In genomic region chr8:117862318-117862717, GRCm38 (mm10) we compare ENCODE assay signal across 19 mouse cellular contexts.
A peak's percentile ranks its signal among the peaks of the same experiment; 100 is the strongest.
DNase-seq lines count a peak whose midpoint lies in the region; ATAC-seq and TF ChIP-seq lines count a peak whose summit lies in the region.
"Had no signal": no experiment of that assay in that cellular context is flagged by ENCODE, and none has a peak within 500 bp of the region (broad histone marks: within the 10 kb centered on the region; RNA-seq: fewer than 3 reads in every experiment).

No protein-coding gene starts in this region.

- no peak for TF ChIP-seq EP300 in heart, adult 2 months (IDR thresholded peaks at IDR 0.05; ENCODE audit: insufficient read depth, low read depth, low read length)
- TF ChIP-seq EP300 in stomach, postnatal 0 days (optimal IDR thresholded peaks at IDR 0.05), result no peak

- H3K27me3 ChIP-seq in heart, adult 2 months (ENCODE audit: control insufficient read depth, insufficient read depth, low read length), result no peaks in the 10 kb centered on the region
- H3K27me3 ChIP-seq in liver, embryonic 11.5 days (replicated peaks; ENCODE audit: control insufficient read depth, insufficient read depth, low read length), result no peaks in the 10 kb centered on the region
- no peaks in the 10 kb centered on the region for H3K27me3 ChIP-seq in stomach, postnatal 0 days (ENCODE audit: control insufficient read depth, insufficient read depth, low read length)
- H3K27me3 ChIP-seq in midbrain, embryonic 16.5 days (ENCODE audit: control insufficient read depth, insufficient read depth, low read depth, low read length), result no peaks in the 10 kb centered on the region
- H3K27me3 ChIP-seq: hindbrain, embryonic 15.5 days; neural tube, embryonic 15.5 days had no signal

- no peak overlapping the region for H3K4me2 ChIP-seq in liver, embryonic 11.5 days
- no peak overlapping the region for H3K4me2 ChIP-seq in stomach, postnatal 0 days (replicated peaks; ENCODE audit: low read depth)
- H3K4me2 ChIP-seq in midbrain, embryonic 16.5 days (ENCODE audit: low read length), result no peak overlapping the region
- H3K4me2 ChIP-seq: hindbrain, embryonic 15.5 days; midbrain, embryonic 11.5 days; neural tube, embryonic 15.5 days had no signal

- H3K27ac ChIP-seq in heart, adult 2 months, result no peak overlapping the region
- H3K27ac ChIP-seq in liver, embryonic 11.5 days (ENCODE audit: low read depth, low read length), result no peak overlapping the region
- no peak overlapping the region for H3K27ac ChIP-seq in stomach, postnatal 0 days (replicated peaks)
- no peak overlapping the region for H3K27ac ChIP-seq in midbrain, embryonic 16.5 days (ENCODE audit: low read length)
- H3K27ac ChIP-seq: embryonic facial prominence, embryonic 10.5 days; hindbrain, embryonic 15.5 days; neural tube, embryonic 15.5 days had no signal

- peak; percentile 36 for TF ChIP-seq CTCF in heart, adult 2 months (IDR thresholded peaks at IDR 0.05)
- TF ChIP-seq CTCF in stomach, postnatal 0 days (IDR thresholded peaks at IDR 0.05; ENCODE audit: low read depth), result peak; percentile 31

- H3K4me1 ChIP-seq in heart, adult 2 months (ENCODE audit: control insufficient read depth, insufficient read depth, low read length), result no peaks in the 10 kb centered on the region
- no peaks in the 10 kb centered on the region for H3K4me1 ChIP-seq in liver, embryonic 11.5 days (replicated peaks; ENCODE audit: control insufficient read depth, insufficient read depth, low read length)
- H3K4me1 ChIP-seq in stomach, postnatal 0 days (replicated peaks; ENCODE audit: control insufficient read depth, insufficient read depth), result no peaks in the 10 kb centered on the region
- H3K4me1 ChIP-seq in midbrain, embryonic 16.5 days (ENCODE audit: control insufficient read depth, insufficient read depth, low read length), result peaks cover 3% of the 10 kb centered on the region; the same call in 1 of the 2 replicates

- no peak overlapping the region for H3K4me3 ChIP-seq in heart, adult 2 months
- H3K4me3 ChIP-seq in liver, embryonic 11.5 days (ENCODE audit: low read depth, low read length), result no peak overlapping the region
- no peak overlapping the region for H3K4me3 ChIP-seq in stomach, postnatal 0 days (ENCODE audit: low read depth, low read length)
- H3K4me3 ChIP-seq in midbrain, embryonic 16.5 days (ENCODE audit: low read depth, low read length), result no peak overlapping the region
- H3K4me3 ChIP-seq: embryonic facial prominence, embryonic 10.5 days; erythroblast, embryonic 14.5 days; hindbrain, embryonic 15.5 days; myocyte; neural tube, embryonic 15.5 days had no signal

- no peaks in the 10 kb centered on the region for H3K9me3 ChIP-seq in liver, embryonic 11.5 days (ENCODE audit: control insufficient read depth, low read length)
- no peaks in the 10 kb centered on the region for H3K9me3 ChIP-seq in stomach, postnatal 0 days (ENCODE audit: control insufficient read depth, low read length)
- H3K9me3 ChIP-seq in midbrain, embryonic 16.5 days (replicated peaks; ENCODE audit: control insufficient read depth, low read length, poor library complexity, severe bottlenecking), result no peaks in the 10 kb centered on the region
- H3K9me3 ChIP-seq: embryonic facial prominence, embryonic 10.5 days; hindbrain, embryonic 15.5 days; neural tube, embryonic 15.5 days had no signal

- peak; percentile 45; the same call in 1 of the 2 replicates for ATAC-seq in liver, embryonic 11.5 days (replicated peaks; ENCODE audit: low FRiP score)
- ATAC-seq in stomach, postnatal 0 days (ENCODE audit: low FRiP score, low TSS enrichment), result no peak
- no peak for ATAC-seq in midbrain, embryonic 16.5 days
- ATAC-seq: forebrain, embryonic 16.5 days had no signal

- no peak for DNase-seq in heart, adult 2 months
- DNase-seq in heart, postnatal 36 days, result no peak
- no peak for DNase-seq in liver, embryonic 11.5 days (ENCODE audit: low spot score)
- DNase-seq in liver, result no peak
- DNase-seq in brain, adult 2 months (ENCODE audit: low read depth, low spot score), result peak; percentile 55
- no peak for DNase-seq in stomach, postnatal 0 days (ENCODE audit: low spot score)
- DNase-seq: gastrocnemius, postnatal 10 days; kidney, adult 2 months; kidney, postnatal 36 days; lung, postnatal 36 days; thymus, adult 18-20 months had no signal

- H3K9ac ChIP-seq in heart, adult 2 months (ENCODE audit: low read depth, low read length), result no peak overlapping the region
- no peak overlapping the region for H3K9ac ChIP-seq in liver, embryonic 11.5 days (ENCODE audit: low read depth, low read length)
- H3K9ac ChIP-seq in stomach, postnatal 0 days (ENCODE audit: low read length), result no peak overlapping the region
- H3K9ac ChIP-seq in midbrain, embryonic 16.5 days (ENCODE audit: low read depth, low read length), result no peak overlapping the region
- H3K9ac ChIP-seq: hindbrain, embryonic 15.5 days; neural tube, embryonic 15.5 days had no signal

- intact Hi-C loops in heart, adult 2 months (cut with DNase I), result loop anchor here (5.0 to 10.0 kb wide), 2 partner anchors 168 to 215 kb away; no protein-coding TSS in a partner anchor
- intact Hi-C loops in heart, postnatal 36 days (cut with DNase I), result loop anchor here (2.0 to 5.0 kb wide), 2 partner anchors 216 to 235 kb away; no protein-coding TSS in a partner anchor

- WGBS in heart, adult 2 months, result 55% methylated on average over 2 of the region's 2 CpGs
- WGBS in liver, embryonic 11.5 days, result 36% methylated on average over 2 of the region's 2 CpGs
- WGBS in stomach, postnatal 0 days, result 79% methylated on average over 2 of the region's 2 CpGs
- WGBS in midbrain, embryonic 16.5 days, result 80% methylated on average over 2 of the region's 2 CpGs

- H3K36me3 ChIP-seq in heart, adult 2 months (ENCODE audit: control insufficient read depth, insufficient read depth, low read length), result no peaks in the 10 kb centered on the region
- H3K36me3 ChIP-seq in liver, embryonic 11.5 days (ENCODE audit: control insufficient read depth, insufficient read depth, low read length), result no peaks in the 10 kb centered on the region
- H3K36me3 ChIP-seq in stomach, postnatal 0 days (ENCODE audit: control insufficient read depth, insufficient read depth, low read length), result no peaks in the 10 kb centered on the region
- H3K36me3 ChIP-seq in midbrain, embryonic 16.5 days (ENCODE audit: control insufficient read depth, insufficient read depth, low read length), result no peaks in the 10 kb centered on the region
- H3K36me3 ChIP-seq: embryonic facial prominence, embryonic 10.5 days; hindbrain, embryonic 15.5 days; neural tube, embryonic 15.5 days had no signal

- H3K79me2 ChIP-seq in heart, adult 2 months (replicated peaks; ENCODE audit: control insufficient read depth, insufficient read depth, low read length), result no peaks in the 10 kb centered on the region

- TF ChIP-seq POLR2A in heart, adult 2 months (IDR thresholded peaks at IDR 0.05; ENCODE audit: insufficient read depth, low read depth, low read length), result no peak
